Mouse (Mus musculus) c-Kit-positive CD71-positive TER-119-negative erythroid progenitor cells, embryonic 14.5 days (primary cell): Measurements from ENCODE around the gene Fxyd4.

Experiments used
- DNase-seq: peaks from one replicate; pipeline ENCODE4 v3.0.0-alpha.2; 2013; ENCODE audit warnings: low read depth

Gene Fxyd4

DNA sequence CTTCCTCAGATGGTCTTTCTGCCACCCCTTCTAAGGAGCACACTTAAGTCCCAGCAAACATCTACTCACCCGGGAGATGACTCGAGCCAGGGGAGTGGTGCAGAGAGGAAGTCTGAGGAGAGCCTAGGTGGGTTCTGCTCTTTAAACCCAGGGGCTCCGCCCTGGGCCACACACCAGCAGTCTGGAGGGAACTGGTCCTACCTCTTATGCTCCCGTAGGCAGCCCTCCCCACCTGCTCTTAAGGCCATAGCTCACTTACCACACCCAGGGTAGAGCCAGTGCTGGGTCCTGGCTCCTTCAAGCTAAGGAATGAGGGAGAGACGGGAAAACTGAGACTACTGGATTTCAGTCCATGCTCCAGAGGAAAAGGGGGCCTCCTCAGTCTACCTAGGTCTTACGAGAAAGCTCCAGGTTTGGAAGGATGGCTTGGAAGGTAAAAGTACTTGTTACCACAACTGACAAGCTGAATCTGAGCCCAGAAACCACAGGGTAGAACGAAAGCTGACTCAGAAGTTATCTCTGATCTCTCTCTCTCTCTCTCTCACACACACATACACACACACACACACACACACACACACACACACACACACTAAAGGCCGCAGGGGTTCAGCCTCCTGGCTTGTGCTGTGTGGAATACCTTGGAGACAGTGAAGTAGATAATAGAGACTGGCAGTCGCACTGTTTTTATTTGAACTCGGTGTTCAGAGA is at the start of gene Fxyd4:
Fxyd4 (minus strand) TSS at position 471 of the 711 bp plus-strand sequence.
- DNase-seq, result no peak

DNA sequence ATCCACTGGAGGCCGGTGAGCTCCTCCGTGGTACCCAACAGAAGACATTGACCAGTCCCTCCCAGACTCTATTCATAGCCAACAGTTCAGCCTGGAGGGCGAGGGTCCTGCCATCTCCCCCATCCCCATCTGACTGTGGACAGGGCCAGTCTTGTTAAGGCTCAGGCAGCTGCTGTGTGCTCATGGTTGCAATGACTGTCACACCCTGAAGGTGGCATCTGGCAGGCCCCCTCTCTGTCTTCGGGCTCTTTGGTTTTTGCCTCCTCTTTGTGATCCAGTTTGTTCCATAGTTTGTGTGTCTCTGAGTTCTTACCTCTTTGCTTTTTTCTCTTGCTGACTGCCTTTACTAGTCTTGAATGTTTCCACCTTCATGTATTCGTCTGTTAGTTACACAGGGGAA is 49.7 kb upstream of the Fxyd4 start:
- no peak for DNase-seq

DNA sequence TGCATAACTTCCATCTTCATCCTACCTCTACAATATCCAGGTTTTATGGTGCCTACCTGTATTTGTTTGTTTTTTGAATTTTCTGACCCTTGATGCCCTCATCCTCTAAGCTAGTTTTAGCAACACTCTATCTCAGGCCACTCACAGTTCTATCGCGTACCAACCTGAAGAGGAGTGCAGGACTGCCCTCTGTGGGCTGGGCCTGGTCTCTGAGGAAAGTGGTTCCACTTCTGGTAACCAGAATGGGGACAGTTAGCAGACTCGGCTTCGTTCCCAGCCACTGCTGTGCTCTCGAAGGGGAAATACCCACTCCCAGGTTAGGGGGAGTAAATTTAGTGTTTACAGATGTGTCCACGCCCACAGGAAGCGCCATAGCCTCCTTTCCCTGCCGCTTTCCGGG is 29.2 kb upstream of the Fxyd4 start:
- DNase-seq, result no peak

DNA sequence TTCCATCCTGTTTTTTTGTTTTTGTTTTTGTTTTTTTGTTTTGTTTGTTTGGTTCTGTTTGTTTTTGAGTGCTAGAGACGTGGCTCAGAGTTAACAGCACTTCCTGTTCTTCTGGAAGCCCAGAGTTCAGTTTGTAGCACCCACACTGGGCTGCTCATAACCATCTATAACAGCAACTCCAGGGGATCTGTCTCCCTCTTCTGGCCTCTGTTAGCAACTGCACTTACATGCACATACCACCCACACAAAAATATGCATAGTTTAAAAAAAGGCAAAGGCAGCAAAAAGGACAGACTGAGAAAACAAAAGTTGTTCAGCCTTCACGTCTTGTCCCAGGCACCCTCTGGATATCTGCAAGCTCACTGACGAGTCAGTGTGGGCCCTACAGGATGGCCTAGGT is 25.7 kb upstream of the Fxyd4 start:
- DNase-seq, result no peak

DNA sequence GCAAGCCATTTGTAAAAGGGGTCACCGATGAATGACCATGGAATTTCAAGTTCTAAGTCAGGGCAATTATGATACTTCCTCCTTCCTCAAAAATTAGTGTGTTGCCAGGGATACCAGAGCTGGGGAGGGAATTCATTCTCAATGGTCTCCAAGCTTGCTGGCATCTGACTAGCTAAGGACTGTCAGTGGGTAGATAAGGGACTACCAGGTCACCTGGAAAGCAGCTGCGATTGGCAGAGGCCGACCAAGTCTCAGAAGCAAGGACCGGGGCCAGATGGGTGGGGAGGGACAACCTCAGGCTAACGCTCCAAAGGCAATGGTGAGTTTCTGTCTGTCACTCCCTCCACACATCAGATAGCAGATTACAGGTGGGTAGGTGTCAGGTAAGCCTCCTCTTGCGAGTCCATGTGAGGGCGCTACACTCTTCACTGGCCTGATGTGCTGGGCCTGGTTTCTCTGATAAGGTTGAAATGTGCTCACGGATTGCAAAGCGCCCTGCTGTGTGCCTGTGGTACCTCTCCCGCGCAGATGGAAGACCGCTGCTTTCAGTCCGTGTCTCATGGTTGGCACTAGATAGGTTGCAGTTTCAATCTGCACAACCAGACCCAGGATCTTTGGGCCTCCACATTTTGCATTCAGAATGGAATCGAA is 19.5 kb upstream of the Fxyd4 start:
- no peak for DNase-seq

DNA sequence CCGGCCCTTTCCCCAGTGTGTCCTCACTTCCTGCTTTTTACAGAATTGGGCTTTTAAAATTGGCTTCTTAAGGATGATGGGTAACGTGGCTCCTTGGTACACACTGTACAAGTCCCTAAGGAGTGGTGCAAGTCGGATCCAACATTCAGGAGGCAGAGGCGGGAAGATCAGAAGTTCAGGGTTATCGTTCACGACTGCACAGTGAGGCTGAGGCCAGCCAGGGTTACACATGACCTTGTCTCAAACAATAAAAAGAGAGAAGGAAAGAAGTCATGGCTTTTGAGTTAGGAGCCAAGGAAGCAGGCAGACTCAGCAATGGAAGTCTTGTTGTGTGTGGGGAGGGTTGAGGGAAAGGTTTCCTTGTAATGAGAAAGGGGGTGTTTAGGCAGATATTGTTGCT is 18.7 kb upstream of the Fxyd4 start:
- no peak for DNase-seq

DNA sequence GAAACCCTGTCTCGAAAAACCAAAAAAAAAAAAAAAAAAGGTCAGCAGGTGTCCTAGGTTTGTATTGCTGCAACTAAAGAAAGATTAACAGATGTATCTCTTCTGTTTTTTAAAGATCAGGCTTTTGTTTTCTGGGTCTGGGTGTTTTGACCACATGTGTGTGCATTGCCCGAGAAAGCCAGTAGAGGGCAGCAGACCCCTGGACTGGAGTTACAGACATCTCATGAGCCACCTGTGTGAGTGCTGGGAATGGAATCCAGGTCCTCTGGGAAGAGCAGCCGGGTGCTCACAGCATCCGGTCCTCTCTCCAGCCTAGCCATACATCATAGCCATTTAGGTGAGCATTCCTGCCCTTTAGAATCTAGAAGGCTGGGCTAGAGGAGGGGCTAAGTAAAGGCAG is 14.8 kb upstream of the Fxyd4 start:
- DNase-seq, result no peak

DNA sequence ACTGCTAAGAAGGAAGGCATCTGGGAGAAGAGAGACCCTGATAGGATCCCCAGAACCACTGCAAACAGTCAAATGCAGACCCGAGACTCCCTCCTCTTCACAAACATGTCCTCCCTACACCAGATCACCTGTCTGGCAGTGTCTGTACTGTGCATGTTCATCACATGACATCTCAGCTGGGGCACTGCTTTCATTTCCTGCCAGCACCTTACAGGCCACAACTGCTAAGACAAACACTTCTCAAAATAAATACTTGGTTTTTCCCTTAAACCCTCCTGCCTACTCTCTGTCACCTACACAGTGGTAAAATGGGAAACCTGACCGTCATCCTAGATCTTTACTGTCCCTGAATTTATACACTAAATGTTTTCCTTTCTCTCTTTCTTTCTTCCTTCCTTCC is 6.4 kb upstream of the Fxyd4 start:
- DNase-seq, result no peak

DNA sequence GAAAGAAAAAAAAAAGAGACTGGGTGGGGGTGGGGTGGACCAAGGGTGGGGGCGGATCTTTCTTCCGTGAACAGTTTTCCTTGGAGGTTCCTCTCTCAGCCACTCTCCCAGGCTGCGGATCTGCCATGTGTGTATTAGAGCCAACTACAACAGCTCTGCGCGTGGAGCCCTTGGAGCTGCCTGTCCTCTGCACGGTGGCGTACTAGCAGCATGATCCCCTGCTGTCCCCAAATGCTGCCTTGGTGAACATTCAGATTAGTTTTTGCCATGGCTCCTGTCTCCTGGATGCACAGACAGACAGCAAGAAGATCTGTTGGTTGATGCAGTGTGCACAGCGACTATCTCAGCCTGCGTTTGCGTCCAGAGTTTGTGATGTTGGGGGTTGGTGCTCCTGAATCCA is 5.3 kb upstream of the Fxyd4 start:
- no peak for DNase-seq

DNA sequence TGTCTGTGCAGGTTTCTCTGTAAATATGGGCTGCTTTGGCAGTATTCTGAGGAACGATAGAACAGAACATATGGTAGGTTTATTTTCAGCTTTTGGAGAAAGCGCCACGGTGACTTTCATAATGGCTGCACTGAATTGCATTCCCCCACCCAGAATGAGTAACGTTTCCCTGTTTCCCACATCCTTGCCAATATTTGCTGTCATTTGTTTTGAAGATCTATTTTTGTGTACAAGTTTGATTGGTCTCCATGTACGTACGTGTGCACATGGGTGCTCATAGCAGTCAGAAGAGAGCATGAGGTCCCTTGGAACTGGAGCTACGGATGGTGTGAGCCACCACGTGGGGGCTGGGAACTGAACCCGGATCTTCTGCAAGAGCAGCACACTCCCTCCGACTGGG is 1.5 kb upstream of the Fxyd4 start:
- no peak for DNase-seq

DNA sequence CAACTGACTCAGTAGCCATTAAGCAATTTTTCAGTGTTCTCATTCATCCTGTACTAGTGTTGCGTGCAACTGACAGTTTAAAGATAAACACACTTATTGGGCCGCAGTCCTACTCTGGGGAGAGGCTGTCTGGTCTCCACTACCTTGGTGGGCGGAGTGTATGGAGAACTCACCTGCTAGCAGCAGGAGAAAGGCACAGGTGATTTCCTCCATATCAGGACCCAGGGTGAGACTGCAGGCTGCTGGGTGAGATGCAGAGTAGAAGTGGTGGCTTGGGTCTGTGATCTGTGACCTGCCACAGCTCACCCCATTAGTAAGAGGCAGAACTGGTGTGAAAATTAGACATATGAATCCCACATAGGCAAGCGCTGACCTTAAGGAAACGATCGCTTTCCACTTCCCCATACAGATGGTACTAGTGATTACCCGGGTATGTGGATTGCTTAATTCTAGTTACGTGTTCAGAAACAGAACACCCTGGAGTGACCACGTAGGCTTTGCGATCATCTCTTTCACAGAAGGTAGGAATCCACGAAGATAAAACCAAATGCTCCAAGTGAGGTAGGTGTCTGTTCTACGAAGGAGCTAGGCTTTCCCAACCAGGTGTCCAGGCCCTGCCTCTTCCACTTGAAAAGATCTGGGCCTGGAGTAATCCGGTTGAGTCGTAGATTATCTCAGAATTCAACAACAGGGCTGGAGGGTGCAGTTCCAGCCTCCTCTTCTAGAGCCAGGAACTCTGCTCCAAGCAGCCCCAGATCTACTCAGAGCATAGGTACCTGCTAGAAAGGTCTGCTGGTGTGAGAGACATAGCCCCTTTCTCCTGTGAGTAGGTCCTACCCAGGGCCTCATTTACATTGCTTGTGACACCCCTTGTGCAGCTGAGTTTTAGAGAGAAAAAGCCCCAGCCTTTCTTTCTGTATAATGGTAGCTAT is 1.5 kb downstream of the Fxyd4 start:
- DNase-seq, result no peak

DNA sequence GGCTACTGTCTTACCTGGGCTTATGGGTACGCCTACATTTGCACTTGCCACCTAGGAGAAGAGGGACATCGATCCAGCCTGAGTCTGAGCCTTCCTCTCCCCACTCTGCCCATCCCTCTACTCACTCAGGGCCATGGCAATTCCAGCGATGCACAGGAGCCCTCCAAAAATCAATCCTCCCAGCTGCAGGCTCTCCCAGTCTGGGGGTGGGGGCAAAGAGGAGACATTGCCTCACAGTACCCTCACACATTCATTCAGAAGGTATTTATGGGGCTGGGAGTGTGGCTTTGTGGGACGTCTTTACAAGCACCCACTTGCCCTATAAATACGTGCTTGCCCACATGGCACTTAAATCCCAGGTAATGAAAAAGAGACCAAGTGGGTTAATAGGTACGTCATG is 3.2 kb downstream of the Fxyd4 start:
- DNase-seq, result no peak

DNA sequence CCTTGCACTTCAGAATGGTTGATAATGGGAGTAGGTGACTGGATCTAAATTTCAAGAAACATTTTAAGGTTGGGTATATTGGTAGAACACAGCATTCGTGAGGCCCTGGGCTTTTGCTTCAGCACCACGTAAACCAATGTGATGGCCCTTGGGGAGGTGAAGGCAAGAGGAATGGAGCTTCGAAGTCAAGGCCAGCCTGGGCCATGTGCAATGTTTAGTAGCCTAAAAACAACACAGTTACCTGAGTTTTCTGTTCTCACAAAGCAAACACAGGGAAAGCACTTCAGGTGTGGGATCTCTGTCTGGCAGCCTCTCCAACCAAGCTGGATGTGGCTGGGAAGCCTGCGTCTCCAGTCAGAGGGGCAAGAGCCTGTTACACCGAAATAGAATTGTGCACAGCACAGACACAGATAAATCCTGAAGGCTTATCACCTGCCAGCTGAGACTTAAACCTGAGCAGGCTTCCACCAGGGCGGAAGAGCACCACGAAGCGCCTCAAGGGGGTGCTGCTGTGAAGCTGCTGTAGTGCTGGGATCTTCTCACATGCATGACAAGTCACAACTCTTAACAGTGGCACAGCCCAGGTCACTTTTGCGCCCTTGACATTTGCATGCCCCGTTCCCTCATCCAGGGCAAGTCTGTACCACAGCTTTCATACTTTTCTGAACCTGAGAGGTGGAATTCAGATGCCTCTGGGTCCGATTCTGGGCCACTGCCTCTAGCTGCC is 5.0 kb downstream of the Fxyd4 start:
- DNase-seq, result no peak

DNA sequence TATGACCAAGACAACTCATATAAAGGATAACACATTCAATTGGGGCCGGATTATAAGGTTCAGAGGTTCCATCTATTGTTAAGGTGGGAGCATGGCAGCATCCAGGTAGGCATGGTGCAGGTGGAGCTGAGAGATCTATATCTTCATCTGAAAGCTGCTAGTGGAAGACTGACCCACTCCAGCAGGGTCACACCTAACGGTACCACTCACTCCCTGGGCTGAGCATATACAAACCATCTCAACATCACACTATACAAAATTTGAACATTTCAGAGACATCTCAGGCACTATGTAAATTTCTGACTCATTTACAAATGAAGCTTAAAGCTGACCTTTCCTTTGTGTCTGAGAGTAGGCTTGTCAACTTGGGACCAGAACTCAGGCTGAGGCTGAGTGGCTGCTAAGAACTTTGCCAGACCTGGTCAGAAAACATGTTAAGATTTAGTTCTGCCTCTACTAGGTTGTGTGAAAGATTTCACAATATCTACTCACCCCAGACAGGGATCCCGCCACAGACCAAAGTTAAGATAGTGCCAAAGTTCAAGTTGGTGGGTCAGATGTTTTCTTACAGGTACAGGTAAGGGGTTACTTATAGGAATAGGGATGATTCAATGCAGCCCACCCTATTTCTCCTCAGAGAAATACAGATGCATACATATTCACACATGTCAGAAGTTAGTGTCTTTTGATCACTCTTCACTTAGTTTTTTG is 7.4 kb downstream of the Fxyd4 start:
- DNase-seq, result no peak

DNA sequence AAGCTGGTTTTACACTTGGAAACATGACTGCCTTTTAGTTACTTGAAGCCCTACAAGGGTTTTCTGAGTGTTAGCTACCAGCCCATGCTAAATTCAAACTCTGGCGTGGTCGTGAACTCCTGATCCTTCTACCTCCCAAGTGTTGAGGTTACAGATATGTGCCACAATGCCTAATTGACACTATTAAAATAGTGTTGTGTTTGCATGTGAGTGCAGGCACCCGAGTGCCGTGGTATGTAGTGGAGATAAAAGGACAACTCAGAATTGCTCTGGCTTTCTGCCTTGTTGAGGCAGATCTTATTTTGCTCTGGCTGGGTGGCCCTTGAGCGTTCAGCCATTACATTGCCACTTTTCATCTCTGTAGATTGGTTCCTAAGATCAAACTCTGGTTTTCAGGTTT is 8.7 kb downstream of the Fxyd4 start:
- DNase-seq, result no peak

DNA sequence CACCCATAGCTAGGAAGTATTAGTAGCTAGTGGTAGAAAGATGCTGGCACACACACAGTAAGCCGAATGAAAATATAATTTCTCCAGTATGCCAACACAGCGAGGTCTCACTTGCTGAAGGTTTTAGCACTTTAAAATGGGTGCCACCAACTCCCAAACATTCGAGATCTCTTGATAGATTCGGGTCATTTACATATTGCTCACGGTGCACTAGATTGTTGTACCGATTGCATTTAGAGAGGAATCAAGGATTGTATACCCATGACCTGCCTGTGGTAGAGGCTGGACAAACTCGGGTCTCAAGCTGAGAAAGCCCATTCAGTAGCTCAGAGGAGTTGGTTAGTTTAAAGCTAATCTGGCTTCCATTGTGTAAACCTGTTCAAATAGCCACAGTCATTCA is 9.5 kb downstream of the Fxyd4 start:
- DNase-seq, result no peak

DNA sequence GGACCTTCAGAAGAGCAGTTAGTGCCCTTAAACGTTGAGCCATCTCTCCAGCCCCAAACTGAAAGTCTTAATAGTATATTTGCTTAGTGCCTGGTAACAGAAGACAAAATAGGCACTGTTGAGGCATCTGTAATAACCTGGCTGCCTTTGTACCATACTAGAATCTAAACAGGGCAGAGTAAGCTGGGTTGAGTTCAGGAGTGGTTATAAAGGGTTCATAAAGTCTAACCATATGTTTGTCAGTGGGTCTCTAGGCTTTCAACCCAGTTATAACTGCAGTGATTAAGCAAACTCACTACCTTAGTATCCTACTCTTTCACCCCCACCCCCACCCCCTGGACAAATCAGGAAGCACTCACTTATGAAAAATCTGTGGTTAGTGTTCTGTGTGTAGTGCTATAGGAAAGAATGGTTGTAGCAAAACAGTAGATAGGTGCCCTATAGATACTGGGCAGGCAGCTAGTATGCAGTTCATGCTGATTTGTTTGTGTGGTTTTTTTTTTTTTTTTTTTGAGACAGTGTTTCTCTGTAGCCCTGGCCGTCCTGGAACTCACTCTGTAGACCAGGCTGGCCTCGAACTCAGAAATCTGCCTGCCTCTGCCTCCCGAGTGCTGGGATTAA is 10.5 kb downstream of the Fxyd4 start:
- DNase-seq, result no peak

DNA sequence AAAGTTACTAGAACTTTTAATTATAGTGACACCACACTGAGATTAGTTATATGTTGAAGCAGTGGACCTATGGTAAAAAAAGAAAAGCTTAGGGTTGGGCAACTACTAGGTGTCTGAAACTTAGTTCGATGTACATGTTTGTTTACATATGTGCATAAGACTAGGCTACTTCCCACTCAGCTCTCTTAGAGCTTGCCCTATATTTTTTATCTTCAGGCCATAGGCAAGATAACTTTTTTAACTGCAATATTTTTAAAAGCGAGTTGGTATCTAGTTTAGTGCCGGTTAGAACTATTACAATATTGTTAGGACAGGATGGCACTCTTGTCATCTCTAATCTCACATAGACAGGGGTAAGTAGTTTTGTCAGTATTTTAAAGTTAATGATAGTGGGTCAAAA is 15.5 kb downstream of the Fxyd4 start:
- DNase-seq, result no peak

DNA sequence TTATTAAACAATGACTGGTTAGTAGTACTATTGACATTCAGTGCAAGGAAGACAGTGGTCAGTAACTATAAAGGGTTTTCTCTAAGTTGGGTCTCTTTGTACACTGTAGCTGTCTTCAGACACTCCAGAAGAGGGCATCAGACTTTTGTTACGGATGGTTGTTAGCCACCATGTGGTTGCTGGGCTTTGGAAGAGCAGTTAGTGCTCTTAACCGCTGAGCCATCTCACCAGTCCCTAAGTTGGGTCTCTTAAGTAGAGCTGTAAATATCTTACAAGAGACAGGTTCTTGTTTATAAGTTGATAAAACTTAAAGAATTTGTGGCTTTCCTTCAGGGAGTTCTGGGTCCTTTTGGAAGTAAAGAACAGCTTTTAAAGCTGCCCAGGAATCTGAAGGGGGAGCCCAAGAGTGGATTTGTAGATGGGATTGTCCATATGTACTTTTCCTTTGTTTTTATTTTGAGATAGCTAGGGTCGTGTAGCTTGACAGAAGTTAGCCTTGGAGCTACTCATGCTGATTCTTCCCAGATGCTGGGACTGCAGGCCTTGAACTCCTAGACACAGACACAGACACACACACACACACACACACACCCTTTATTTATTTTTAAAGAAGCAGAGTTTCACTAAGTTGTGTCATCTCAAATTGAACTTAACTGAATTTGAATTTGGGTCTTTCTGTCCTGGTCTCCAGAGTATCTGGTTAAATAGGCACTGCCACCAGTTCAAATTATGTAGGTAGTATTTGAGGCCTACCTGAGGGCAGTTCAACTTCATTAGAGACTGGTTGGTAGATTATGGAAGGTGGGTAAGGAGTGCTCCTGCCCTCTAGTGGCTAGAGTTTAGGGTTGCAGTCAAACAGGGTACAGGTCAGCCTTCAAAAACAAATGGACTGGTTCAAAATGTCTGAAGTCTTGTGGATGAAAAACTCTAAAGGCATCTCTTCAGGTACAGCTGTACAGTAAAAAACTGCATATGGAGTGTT is 16.5 kb downstream of the Fxyd4 start:
- DNase-seq, result no peak

DNA sequence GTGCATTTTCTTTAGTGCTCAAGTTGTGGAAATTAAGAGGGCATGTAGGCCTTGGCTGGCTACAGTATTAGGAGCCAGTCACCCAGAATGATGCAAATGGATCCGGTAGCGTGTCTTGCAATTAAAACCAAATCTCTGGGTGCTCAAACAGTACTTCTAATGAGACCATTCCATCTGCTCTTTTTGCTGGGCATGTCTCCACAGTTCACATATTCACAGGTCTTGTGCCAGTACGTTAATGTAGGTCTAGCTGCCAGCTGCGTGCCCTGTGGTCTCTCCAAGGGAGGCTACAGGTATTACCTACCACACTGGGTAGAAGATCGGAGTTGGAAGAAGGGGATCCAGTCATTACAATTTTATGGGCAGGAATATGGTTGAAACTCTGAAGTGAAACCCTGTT is 19.4 kb downstream of the Fxyd4 start:
- no peak for DNase-seq
